Mouse (Mus musculus) myocyte (in vitro differentiated cells): ENCODE data around the gene Kcna2.

Experiments
- E2F4 ChIP-seq: IDR thresholded peaks from one replicate; pipeline ENCODE4 v1.6.1; 2011; ENCODE audit warnings: mild to moderate bottlenecking, control low read depth, moderate library complexity; ENCODE audit not compliant: insufficient read depth
- MAX ChIP-seq: IDR thresholded peaks from one replicate; pipeline ENCODE4 v1.6.1; 2011; ENCODE audit warnings: low read depth, mild to moderate bottlenecking, control low read depth
- MYOG ChIP-seq, 3 experiments: IDR thresholded peaks; one replicate each; pipeline ENCODE4 v1.6.1; 2011; ENCODE audit warnings: control low read depth in 2 of 3, low read depth in 2 of 3, mild to moderate bottlenecking in 2 of 3; ENCODE audit not compliant: insufficient read length in 2 of 3, control insufficient read depth in 1 of 3, insufficient read depth in 1 of 3
- POLR2A ChIP-seq: IDR thresholded peaks from one replicate; pipeline ENCODE4 v1.6.1; 2011; ENCODE audit warnings: low read depth, mild to moderate bottlenecking, control low read depth, moderate library complexity; ENCODE audit not compliant: insufficient read length
- REST ChIP-seq: IDR thresholded peaks from one replicate; pipeline ENCODE4 v1.6.1; 2011; ENCODE audit warnings: mild to moderate bottlenecking, control low read depth, moderate library complexity; ENCODE audit not compliant: insufficient read depth, insufficient read length
- USF1 ChIP-seq: IDR thresholded peaks from one replicate; pipeline ENCODE4 v1.6.1; 2011; ENCODE audit warnings: low read depth, mild to moderate bottlenecking, control low read depth, moderate library complexity

DNA sequence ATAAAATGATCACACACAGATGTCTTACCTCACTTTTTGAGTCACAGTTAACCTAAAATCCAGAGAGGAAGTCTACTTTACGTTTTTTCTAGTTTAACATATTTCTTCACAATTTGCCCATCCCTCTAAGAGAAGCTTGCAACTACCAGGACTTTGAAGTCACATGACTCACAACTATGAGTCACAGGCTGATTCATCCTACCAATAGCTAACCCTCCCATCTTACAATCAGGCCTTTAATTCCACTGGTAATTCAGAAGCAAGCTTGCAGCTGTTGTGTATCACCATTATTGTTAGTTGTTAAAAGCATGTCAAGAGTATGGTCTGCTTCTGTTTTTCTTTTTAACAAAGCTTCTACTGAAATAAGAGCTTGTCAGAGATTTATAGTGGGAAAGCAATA lies 38.2 kb upstream of the Kcna2 start:
- no peak for TF ChIP-seq POLR2A
- TF ChIP-seq MAX: no peak
- TF ChIP-seq USF1: peak; percentile 93
- TF ChIP-seq E2F4: no peak
- no peak for TF ChIP-seq REST
- TF ChIP-seq MYOG (IDR thresholded peaks at IDR 0.05; ENCODE audit: control insufficient read depth in 1 of 3, insufficient read depth in 1 of 3, insufficient read length in 2 of 3, low read depth in 2 of 3): no peak
